Mouse (Mus musculus) thymus, adult 18-20 months (tissue): ENCODE measurements around the gene Ube4b.

Experiments
- DNase-seq, 2 experiments: peaks; one replicate each; pipeline ENCODE4 v3.0.0; 2022; ENCODE audit warnings: mixed read lengths in 2 of 2

Gene Ube4b

DNA sequence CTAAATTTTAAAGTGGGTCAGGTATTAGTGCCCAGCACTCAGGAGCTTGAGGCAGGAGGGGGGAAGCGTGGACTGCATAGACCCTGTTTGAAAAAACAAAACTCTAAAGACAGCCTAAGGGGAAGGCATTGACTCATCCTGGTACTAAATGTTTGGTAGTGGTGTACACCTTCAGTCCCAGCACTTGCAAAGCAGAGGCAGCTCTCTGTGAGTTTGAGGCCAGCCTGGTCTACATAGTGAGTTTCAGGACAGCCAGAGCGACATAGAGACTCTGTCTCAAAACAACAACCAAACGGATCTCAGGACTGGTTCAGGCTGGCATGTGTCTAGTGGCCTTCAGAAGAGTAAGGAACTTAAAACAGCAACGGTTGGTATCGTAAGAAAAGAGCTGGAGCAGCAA, 123.8 kb downstream of the Ube4b start:
- no peak for DNase-seq

DNA sequence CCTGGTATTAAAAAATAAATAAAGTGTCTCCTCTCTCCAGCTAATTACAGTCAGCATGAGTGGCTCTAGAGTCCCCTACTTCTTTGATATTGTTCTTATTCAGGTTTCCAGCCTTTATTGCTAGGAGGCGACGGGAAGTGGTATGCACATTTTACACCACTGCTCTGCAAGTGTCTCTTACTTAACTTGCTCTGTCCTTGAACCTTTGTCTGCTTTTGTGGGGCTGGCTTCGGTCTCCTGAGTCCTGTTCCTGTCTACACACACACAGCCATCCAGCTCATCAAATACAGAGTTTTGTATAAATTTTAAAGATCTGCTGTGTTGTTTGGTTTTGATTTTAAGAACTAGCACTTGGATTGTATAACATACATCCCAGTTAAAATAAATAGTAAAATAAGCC, 124.4 kb downstream of the Ube4b start:
- DNase-seq: no peak

DNA sequence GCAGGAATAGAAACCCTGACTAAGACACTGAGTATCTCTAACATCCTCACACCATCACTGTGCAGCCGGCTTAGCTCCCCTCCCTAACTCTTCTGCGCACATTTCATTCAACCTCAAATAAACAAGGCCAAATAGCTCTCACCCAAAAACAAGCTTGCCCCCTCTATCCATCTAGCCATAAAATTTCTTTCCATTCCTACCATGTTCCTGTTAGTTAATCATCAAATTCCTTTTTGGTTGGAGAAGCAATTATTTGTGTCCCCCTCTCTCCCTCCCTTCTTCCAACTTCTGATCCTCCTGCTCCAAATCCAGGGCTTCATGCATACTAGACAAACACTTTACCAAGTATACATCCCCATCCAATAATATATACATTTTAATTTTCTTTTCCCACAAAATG, 130.0 kb downstream of the Ube4b start:
- DNase-seq: no peak

DNA sequence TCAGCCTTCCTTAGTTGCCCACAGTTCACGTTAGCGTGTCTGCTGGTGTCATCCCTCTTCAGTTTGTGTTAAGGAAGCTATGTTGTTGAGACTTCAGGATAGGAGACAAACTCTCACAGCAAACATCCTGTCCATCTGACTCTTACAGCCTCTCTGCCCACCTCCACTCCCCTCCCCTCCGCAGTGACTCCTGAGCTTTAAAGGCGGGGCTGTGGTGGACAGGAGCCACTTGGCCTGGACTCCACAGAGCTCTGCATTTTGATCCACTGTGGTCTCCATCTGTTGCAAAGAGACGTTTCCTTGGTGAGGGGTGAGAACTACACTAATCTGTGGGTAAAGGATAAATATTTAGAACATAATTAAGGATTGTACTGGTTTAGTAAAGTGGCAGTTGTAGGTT, 133.6 kb downstream of the Ube4b start:
- no peak for DNase-seq

DNA sequence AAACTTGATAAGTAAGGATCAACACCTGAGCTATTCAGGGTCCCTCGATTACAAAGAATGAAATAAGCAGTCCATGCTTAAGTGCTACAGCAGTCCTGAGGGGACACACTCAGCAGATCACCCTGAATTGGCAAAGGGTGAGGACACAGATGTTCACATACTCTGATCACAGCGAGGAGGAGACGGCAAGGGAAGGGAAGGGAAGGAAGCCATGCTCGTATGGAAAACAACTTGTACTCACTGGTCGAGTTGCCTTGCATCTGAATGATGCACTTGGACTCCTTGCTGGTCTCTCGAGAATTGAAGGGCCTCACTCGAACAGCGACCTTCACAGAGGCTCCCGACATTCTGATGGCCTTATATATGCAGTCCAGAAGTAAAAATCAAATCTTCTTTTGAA, 135.5 kb downstream of the Ube4b start:
- DNase-seq: no peak

DNA sequence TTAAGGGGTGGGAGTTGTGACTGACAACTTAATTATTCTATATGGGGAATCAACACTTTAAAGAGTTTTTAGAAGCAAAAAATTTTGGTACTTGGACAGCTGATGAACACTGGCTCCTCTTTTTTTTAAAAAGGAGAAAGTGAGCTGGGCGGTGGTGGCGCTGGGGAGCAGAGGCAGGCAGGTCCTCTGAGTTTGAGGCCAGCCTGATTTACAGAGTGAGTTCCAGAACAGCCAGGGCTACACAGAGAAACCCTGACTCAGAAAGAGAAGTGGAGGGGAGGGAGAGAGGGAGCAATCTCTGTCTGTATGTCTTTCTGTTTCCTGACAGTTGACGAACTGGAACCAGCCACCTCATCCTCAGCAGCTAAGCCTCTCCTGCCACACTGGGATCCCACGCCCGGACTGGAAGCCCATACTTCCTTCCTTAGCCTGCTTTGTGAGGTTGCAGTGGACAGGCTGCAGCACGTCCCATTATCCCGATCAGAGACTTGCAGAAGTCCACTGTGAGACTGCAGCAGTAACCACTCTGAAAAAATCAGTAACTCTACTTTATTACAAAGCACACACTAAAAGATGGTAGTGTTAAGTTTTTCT, 136.3 kb downstream of the Ube4b start:
- DNase-seq: no peak

DNA sequence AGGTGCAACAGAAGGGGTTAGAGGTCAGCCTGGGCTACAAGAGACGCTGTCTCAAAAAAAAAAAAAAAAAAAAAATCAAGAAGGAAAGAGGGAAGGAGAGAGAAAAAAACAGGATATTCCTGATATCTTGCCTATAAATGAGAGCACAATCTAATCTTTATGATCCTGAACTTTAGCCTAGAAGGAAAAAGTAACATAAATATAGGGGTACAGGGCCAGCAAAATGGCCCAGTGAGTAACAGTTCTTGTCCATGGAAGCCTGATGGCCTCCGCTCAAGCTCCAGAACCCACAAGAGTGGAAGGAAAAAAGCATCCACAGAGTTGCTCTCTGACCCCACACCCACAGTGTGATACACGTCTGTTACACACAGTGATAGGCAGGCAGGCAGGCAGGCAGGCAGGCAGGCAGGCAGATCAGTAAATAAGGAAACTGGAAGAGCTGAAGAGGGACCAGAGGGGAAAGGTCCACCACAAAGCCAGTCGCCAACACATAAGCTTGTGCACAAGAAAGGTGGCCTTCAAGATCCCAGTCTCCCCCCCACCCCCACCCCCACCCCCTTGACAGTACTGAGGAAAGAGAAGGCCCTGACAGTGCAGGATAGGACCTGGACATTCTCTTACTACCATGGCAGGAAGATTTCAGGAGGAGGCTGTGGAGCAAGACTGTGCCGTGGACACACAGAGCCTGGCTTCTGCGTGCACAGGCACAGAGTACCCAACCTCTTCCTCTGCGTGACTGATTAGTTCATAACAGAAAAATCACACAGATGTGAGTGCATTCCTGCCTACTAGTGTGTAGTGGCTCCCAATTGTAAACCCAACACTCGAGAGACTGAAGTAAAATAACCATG, 140.0 kb downstream of the Ube4b start:
- DNase-seq: no peak

DNA sequence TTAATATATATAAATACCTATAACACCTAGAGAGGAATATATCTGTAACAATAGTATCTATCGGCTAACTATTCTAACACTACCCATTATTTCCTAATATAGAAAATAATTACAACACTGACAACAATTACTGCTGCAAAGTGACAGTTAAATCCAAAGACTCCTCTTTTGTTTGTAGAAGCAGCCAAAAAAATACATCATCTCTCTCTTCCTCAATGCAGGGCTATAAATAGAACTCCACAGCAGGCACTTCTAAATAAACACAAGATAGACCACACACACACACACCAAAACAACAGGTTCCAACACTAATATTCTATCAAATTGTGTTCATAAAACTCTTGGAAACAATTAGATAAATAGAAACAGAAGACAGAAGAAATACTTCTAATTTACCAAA, 140.9 kb downstream of the Ube4b start:
- no peak for DNase-seq

DNA sequence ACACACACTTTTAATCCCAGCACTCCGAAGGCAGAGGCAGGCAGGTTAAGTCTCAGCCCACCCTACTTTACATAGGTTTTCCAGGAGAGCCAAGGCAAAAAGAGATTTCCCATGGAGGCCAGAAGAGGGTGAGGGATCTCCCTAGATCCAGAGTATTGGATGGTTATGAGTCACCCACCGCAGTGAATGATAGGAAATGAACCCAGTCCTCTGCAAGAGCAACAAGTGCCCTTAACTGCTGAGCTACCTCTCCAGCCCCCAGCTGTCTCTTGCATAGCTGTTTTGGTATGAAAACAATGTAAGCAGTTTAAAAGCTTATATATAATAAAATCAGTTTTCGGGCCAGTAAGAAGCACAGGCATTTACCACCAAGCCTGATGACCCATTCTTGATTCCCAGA, 143.5 kb downstream of the Ube4b start:
- no peak for DNase-seq

DNA sequence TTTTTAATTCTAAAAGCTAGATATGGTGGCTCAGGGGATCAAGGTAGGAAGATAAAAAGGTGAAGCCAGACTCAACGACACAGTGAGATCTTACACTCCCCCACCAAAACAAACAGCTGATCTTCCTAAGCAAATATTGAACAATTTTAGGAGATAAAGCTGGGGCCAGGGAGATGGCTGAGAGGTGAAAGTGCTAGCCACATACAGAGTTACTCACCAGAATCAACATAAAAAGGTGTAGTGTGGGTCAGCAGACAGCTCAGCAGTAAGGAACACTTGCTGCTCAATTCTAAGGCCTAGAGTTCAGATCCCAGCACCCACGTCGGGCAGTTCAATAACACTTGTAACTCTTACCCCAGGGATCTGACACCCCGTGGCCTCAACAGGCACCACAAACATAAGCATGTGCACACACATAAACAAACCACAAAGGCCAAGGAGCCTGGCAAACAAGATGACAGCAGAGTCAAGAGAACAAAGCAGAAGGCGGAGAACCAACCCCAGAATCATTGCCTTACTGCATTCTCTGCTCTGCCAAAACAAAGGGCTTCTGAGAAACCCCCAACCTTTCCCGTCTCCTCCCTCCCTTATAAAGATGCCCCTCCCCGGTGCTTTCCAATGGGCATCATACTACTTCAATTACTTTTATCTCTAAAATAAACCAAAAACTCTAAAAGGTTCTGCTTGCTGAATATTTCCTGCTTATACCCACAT, 144.4 kb downstream of the Ube4b start:
- DNase-seq: no peak
